Mouse (Mus musculus): ENCODE measurements at regions not wholly inside any gene's neighbourhood (a gene's known extent, or its start where the extent isn't known, plus 50 kb on each side); places are given as distances from the start of the nearest gene placed in this dataset.

GRCm38 (mm10) chr8:125619336-125619906 is 49.8 kb upstream of the Sipa1l2 start:
- Histone ChIP-seq H3K36me3 (no peaks in the 10 kb centered on the region), H3K4me3 (no peak overlapping the region), H3K27me3 (no peaks in the 10 kb centered on the region), H3K9ac (no peak overlapping the region), H3K4me2 (peak overlapping the region; percentile 28; the same call in 1 of the 2 replicates), H3K4me1 (peaks cover 34% of the 10 kb centered on the region), H3K9me3 (no peaks in the 10 kb centered on the region), H3K27ac (peak overlapping the region; percentile 21; the same call in 1 of the 2 replicates)
- 27% methylated on average over 12 of the region's 12 CpGs for WGBS
- ATAC-seq (ENCODE audit: borderline replicate concordance, extremely low read depth, low FRiP score, low TSS enrichment) = 0 out of 2 replicates have a peak, but pooled peaks have one; percentile 30

Measured in lung, embryonic 15.5 days (tissue).